In the genomic region with DNA sequence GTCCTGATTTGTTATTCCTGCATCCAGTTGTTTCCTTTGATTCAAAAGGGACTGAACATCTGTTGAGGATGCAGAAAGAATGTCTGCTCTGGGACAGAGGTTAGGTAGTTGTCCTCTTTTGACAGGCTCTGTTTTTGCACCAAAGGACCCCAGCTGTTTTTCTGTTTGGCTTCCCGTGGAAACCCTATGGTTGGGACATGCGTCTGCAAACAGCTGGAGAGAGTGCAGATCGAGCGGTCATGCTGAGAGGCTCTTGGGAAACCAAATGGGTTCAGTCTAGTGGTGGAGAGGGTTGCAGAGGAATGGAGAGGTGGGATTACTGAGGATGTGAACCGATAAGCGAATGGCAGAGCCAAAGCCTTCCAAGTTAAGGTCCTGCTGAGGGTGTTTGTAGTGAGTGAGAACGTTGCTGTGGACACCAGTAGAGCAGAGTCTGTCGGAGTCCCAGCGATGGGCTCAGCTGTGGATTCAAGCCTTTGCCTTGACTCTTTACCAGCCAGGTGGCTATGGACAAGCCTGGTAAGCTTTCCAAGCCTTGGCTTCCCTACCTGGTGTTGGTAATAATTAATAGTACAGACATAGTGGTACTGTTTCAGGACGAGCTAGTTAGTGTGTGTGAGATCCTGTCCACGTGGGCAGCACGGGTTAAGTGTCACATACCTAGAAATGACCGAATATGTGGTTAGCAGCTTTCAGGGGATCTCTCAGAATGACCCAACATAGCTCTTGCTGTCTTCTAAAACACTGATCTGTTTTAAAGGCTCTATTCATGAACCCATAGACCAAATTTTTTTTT, we compare ENCODE assay signal across 15 mouse cellular contexts. TPM values are rescaled to one million over a fixed set of nuclear protein-coding genes. Genes with fewer than 3 reads are reported as not detected.
DNase-seq lines count a peak whose midpoint lies in the region; ATAC-seq lines count a peak whose summit lies in the region.
"Had no signal": no experiment of that assay in that cellular context is flagged by ENCODE, and none has a peak within 500 bp of the region (broad histone marks: within the 10 kb centered on the region; RNA-seq: fewer than 3 reads in every experiment).

No protein-coding gene starts in this region.

- no peak overlapping the region for H3K9ac ChIP-seq in lung, embryonic 15.5 days
- no peak overlapping the region for H3K9ac ChIP-seq in kidney, embryonic 16.5 days (replicated peaks; ENCODE audit: low read length)
- H3K9ac ChIP-seq: forebrain, postnatal 0 days; limb, embryonic 12.5 days; midbrain, embryonic 12.5 days had no signal

- 66% methylated on average over 13 of the region's 13 CpGs for WGBS in lung, embryonic 15.5 days
- 76% methylated on average over 13 of the region's 13 CpGs for WGBS in kidney, embryonic 16.5 days

- DNase-seq in heart, adult 11 months, result peak; percentile 96
- no peak for DNase-seq in heart, adult 8-10 months (ENCODE audit: low spot score)
- no peak for DNase-seq in lung, postnatal 14 days
- no peak for DNase-seq in ovary, adult 18-20 months (ENCODE audit: low spot score)
- no peak for DNase-seq in gastrocnemius, postnatal 10 days
- DNase-seq: cerebellum, adult 2 months; forebrain, postnatal 0 days; gastrocnemius, postnatal 25 days had no signal

- no peak overlapping the region for H3K4me2 ChIP-seq in lung, embryonic 15.5 days
- no peak overlapping the region for H3K4me2 ChIP-seq in kidney, embryonic 16.5 days (replicated peaks; ENCODE audit: low read depth, low read length)
- H3K4me2 ChIP-seq: limb, embryonic 12.5 days; midbrain, embryonic 12.5 days had no signal

- peaks cover 33% of the 10 kb centered on the region for H3K4me1 ChIP-seq in lung, embryonic 15.5 days
- H3K4me1 ChIP-seq in kidney, embryonic 16.5 days (ENCODE audit: insufficient read depth, low read length), result peaks cover 67% of the 10 kb centered on the region

- H3K36me3 ChIP-seq in lung, embryonic 15.5 days, result no peaks in the 10 kb centered on the region
- no peaks in the 10 kb centered on the region for H3K36me3 ChIP-seq in kidney, embryonic 16.5 days (ENCODE audit: insufficient read depth, low read length)
- H3K36me3 ChIP-seq: hindbrain, embryonic 10.5 days; limb, embryonic 12.5 days; midbrain, embryonic 12.5 days had no signal

- H3K27me3 ChIP-seq in lung, embryonic 15.5 days, result no peaks in the 10 kb centered on the region
- H3K27me3 ChIP-seq in kidney, embryonic 16.5 days (ENCODE audit: insufficient read depth, low read length), result no peaks in the 10 kb centered on the region
- H3K27me3 ChIP-seq: CH12.LX; limb, embryonic 12.5 days; midbrain, embryonic 12.5 days had no signal

- H3K9me3 ChIP-seq in lung, embryonic 15.5 days, result no peaks in the 10 kb centered on the region
- no peaks in the 10 kb centered on the region for H3K9me3 ChIP-seq in kidney, embryonic 16.5 days (ENCODE audit: low read length)
- H3K9me3 ChIP-seq: hindbrain, embryonic 10.5 days; limb, embryonic 12.5 days; midbrain, embryonic 12.5 days had no signal

- ATAC-seq in lung, embryonic 15.5 days (ENCODE audit: borderline replicate concordance, extremely low read depth, low FRiP score, low TSS enrichment), result 0 out of 2 replicates have a peak, but pooled peaks have one; percentile 20
- peak; percentile 5; the same call in 1 of the 2 replicates for ATAC-seq in kidney, embryonic 16.5 days (ENCODE audit: low FRiP score, low TSS enrichment)
- no peak for ATAC-seq in erythroid progenitor cell, adult 5-6 weeks (replicated peaks; ENCODE audit: low FRiP score, poor library complexity, severe bottlenecking)
- ATAC-seq: forebrain, postnatal 0 days had no signal

- H3K27ac ChIP-seq in lung, embryonic 15.5 days, result no peak overlapping the region
- H3K27ac ChIP-seq in kidney, embryonic 16.5 days (ENCODE audit: low read length), result peak overlapping the region; percentile 6; the same call in 1 of the 2 replicates
- H3K27ac ChIP-seq: hindbrain, embryonic 10.5 days; limb, embryonic 12.5 days; midbrain, embryonic 12.5 days had no signal

- H3K4me3 ChIP-seq in lung, embryonic 15.5 days, result no peak overlapping the region
- H3K4me3 ChIP-seq in kidney, embryonic 16.5 days (ENCODE audit: low read length), result no peak overlapping the region
- H3K4me3 ChIP-seq: hindbrain, embryonic 10.5 days; limb, embryonic 12.5 days; midbrain, embryonic 12.5 days had no signal

RNA-seq across cellular contexts. Expression of a gene that starts 39.9 kb away (rescaled TPM):
- total RNA-seq in heart, adult 8-10 months (2022), result 10 to 100 TPM; 33.9 to 36.9 (median 36.4) TPM
- polyA plus RNA-seq in lung, embryonic 15.5 days (2015; fragmentation: Nextera tagmentation; extraction: Ambion mirVana), result 12.7 and 14.9 TPM in 2 replicates
- polyA plus RNA-seq in kidney, embryonic 16.5 days (2015; fragmentation: Nextera tagmentation; extraction: Ambion mirVana), result 24.6 and 25.2 TPM in 2 replicates
- total RNA-seq in erythroid progenitor cell, adult 5-6 weeks (2015; ENCODE audit: low replicate concordance), result 4.6 and 8.6 TPM in 2 replicates
- total RNA-seq in erythroid progenitor cell, adult 5-6 weeks (2017; ENCODE audit: low replicate concordance), result 5.3 and 13.0 TPM in 2 replicates
- total RNA-seq in gastrocnemius, postnatal 10 days (2021), result 10 to 100 TPM; 19.7 to 30.6 TPM
